Mouse (Mus musculus) hindbrain, embryonic 13.5 days (tissue): ENCODE data around the gene Tcf15. TPM values are rescaled to one million over a fixed set of nuclear protein-coding genes. Genes with fewer than 3 reads are reported as not detected.

Experiments
- ATAC-seq: fragments of 200-750 bp; cut with Nextera tagmentation; 2 replicates; pipeline ENCODE4 v1.8.0; 2017; ENCODE audit warnings: moderate TSS enrichment; ENCODE audit not compliant: low FRiP score
- H3K27ac ChIP-seq: fragments of 300-500 bp; sonication (generic); 2 replicates; pipeline ENCODE4 v1.5.1; 2015; ENCODE audit warnings: inconsistent platforms, mild to moderate bottlenecking, moderate library complexity
- H3K27me3 ChIP-seq: fragments of 300-500 bp; sonication (generic); 2 replicates; pipeline ENCODE4 v1.6.1; 2015; ENCODE audit warnings: mild to moderate bottlenecking, inconsistent platforms
- H3K36me3 ChIP-seq: fragments of 300-500 bp; sonication (generic); 2 replicates; pipeline ENCODE4 v1.6.1; 2015; ENCODE audit warnings: mild to moderate bottlenecking, inconsistent platforms
- H3K4me1 ChIP-seq: fragments of 300-500 bp; sonication (generic); replicated peaks from 2 replicates; pipeline ENCODE4 v1.6.1; 2015; ENCODE audit warnings: inconsistent platforms
- H3K4me2 ChIP-seq: fragments of 300-500 bp; sonication (generic); 2 replicates; pipeline ENCODE4 v1.6.1; 2015; ENCODE audit warnings: inconsistent platforms, mild to moderate bottlenecking, moderate library complexity
- H3K4me3 ChIP-seq: fragments of 300-500 bp; sonication (generic); 2 replicates; pipeline ENCODE4 v1.5.1; 2015; ENCODE audit warnings: mild to moderate bottlenecking, inconsistent platforms
- H3K9ac ChIP-seq: fragments of 300-500 bp; sonication (generic); 2 replicates; pipeline ENCODE4 v1.6.1; 2015; ENCODE audit warnings: mild to moderate bottlenecking, inconsistent platforms
- H3K9me3 ChIP-seq: fragments of 300-500 bp; sonication (generic); 2 replicates; pipeline ENCODE4 v1.6.1; 2016; ENCODE audit warnings: inconsistent platforms
- WGBS: fragments of 180-500 bp; shearing (Covaris S2); methylation state at CpG from one replicate; pipeline ENCODE4 v1.1.7; 2015; 5-methylcytosine and 5-hydroxymethylcytosine counted together
- polyA plus RNA-seq: library from polyadenylated mRNA; unstranded; fragments of >200 nt; fragmentation: Nextera tagmentation; extraction: Ambion mirVana; gene quantifications from 2 replicates; pipeline ENCODE4 v1.2.1, GENCODE M21; 2015

Tcf15 gene
- polyA plus RNA-seq, 1 experiment from 2014 or later, result 3.2 TPM

DNA sequence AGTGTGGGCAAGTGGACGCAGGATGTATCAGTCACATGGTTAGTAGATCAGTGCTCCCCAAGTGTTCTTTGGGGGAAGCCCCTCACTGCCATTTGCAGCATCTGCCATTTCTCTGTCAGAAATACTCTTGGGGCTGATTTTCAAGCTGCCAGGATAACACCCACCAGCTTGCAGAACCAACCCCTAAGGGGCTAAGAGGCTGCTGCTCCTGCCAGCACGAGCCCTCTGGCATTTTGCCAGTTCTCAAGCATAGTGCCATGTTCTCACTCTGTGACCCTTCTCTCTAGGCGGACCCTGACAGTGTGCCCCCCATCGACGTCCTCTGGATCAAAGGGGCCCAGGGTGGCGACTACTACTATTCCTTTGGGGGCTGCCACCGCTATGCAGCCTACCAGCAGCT is 34.7 kb upstream of the Tcf15 start:
- Histone ChIP-seq H3K4me2 (no peak overlapping the region), H3K4me1 (peaks cover 41% of the 10 kb centered on the region), H3K9me3 (no peaks in the 10 kb centered on the region), H3K36me3 (peaks cover 5% of the 10 kb centered on the region; the same call in 1 of the 2 replicates), H3K27ac (no peak overlapping the region), H3K27me3 (no peaks in the 10 kb centered on the region), H3K9ac (no peak overlapping the region), H3K4me3 (no peak overlapping the region)
- ATAC-seq, result no peak
- 60% methylated on average over 7 of the region's 7 CpGs for WGBS

DNA sequence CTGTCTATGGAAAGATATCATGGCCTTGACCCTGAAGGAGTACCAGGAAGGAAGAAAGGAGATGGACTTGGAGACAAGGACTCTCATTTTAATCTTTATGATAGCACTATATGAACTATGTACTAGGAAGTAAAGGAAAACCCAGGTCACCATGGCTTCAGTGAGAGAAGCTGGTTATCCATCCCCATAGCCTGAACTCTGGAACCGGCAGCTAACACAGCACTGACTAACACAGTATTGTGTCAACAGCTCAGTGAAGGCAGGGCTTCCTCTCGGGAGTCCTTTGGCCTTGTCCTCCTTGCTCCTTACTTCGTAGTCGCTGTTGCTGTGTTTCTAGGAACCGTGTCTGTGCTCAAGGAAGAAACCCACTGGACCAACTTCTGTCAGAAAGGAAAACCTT is 34.0 kb upstream of the Tcf15 start:
- no peak overlapping the region for H3K27ac ChIP-seq
- peaks cover 5% of the 10 kb centered on the region; the same call in 1 of the 2 replicates for H3K36me3 ChIP-seq
- H3K9me3 ChIP-seq, result no peaks in the 10 kb centered on the region
- 91% methylated on average over 5 of the region's 5 CpGs for WGBS
- no peak overlapping the region for H3K4me3 ChIP-seq
- ATAC-seq, result no peak
- H3K9ac ChIP-seq, result no peak overlapping the region
- no peaks in the 10 kb centered on the region for H3K27me3 ChIP-seq
- H3K4me2 ChIP-seq, result no peak overlapping the region
- H3K4me1 ChIP-seq, result peaks cover 46% of the 10 kb centered on the region

DNA sequence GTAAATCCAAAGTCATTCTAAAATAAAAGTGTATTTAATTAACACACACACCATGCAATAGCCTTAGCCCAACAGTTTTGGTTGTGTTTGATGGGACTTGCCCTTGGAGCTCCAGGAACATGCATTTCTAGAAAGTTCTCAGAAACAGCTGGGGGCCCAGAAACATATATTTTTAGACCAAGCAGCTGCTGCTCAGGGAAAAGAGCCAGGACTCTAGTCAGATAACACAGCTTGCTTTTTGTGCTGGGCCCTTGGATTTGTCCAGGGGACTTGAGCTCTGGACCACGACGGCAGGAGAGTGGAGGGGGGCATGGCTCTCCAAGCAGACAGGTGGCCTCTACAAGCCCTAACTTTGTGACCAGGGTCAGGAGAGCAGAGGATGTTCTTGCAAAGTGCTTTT is 32.0 kb upstream of the Tcf15 start:
- 0 out of 2 replicates have a peak, but pooled peaks cover 8% of the 10 kb centered on the region for H3K27me3 ChIP-seq
- H3K27ac ChIP-seq, result no peak overlapping the region
- H3K4me3 ChIP-seq, result no peak overlapping the region
- H3K9me3 ChIP-seq, result no peaks in the 10 kb centered on the region
- no peak overlapping the region for H3K4me2 ChIP-seq
- H3K9ac ChIP-seq, result no peak overlapping the region
- no peak for ATAC-seq
- peaks cover 46% of the 10 kb centered on the region for H3K4me1 ChIP-seq
- peaks cover 5% of the 10 kb centered on the region; the same call in 1 of the 2 replicates for H3K36me3 ChIP-seq
- 67% methylated on average over 2 of the region's 2 CpGs for WGBS

DNA sequence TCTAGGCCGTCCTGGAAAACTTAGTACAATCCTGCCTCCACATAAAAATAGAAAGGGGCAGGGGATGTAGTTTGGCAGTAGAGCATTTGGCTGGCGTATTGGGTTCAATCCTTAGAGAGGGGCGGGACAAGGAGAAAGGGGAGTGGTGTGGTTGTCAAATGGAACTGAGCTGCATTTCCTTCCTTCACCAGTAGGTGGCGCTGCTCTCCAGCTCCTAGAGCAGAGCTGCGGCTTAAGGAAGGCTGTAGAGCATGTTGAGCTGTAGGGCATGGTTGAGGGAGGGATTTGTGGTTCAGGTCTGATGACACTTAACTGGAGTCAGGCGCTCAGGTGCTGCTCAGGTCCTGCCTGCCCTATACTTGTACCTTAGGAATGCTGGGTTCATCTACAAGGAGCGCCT is 31.4 kb upstream of the Tcf15 start:
- Histone ChIP-seq H3K27ac (no peak overlapping the region), H3K4me3 (no peak overlapping the region), H3K27me3 (0 out of 2 replicates have a peak, but pooled peaks cover 8% of the 10 kb centered on the region), H3K36me3 (peaks cover 5% of the 10 kb centered on the region; the same call in 1 of the 2 replicates), H3K4me1 (peaks cover 42% of the 10 kb centered on the region), H3K9me3 (no peaks in the 10 kb centered on the region), H3K4me2 (no peak overlapping the region), H3K9ac (no peak overlapping the region)
- ATAC-seq, result peak; percentile 80
- 8% methylated on average over 7 of the region's 7 CpGs for WGBS

DNA sequence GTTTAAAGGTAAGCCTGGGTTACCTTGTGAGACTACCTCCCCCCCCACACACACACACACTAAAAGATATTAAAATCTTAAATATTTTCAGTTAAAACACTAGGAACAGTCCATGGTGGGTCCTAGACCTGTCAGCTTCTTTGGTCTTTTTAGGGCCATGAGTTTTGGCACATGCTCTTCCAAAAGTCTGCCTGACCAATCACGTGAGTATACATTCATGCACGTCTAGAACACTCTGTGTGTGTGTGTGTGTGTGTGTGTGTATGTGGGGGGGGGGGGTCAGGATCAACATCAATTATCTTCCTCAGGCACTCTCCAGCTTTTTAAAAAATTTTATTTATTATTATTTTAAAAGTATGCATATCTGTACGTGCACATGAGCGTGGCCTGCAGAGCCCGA is 30.9 kb upstream of the Tcf15 start:
- H3K4me2 ChIP-seq, result no peak overlapping the region
- no peaks in the 10 kb centered on the region for H3K9me3 ChIP-seq
- no peak overlapping the region for H3K9ac ChIP-seq
- no peak for ATAC-seq
- H3K36me3 ChIP-seq, result peaks cover 5% of the 10 kb centered on the region; the same call in 1 of the 2 replicates
- 0 out of 2 replicates have a peak, but pooled peaks cover 8% of the 10 kb centered on the region for H3K27me3 ChIP-seq
- no peak overlapping the region for H3K27ac ChIP-seq
- no peak overlapping the region for H3K4me3 ChIP-seq
- peaks cover 42% of the 10 kb centered on the region for H3K4me1 ChIP-seq
- 89% methylated on average over 5 of the region's 5 CpGs for WGBS

DNA sequence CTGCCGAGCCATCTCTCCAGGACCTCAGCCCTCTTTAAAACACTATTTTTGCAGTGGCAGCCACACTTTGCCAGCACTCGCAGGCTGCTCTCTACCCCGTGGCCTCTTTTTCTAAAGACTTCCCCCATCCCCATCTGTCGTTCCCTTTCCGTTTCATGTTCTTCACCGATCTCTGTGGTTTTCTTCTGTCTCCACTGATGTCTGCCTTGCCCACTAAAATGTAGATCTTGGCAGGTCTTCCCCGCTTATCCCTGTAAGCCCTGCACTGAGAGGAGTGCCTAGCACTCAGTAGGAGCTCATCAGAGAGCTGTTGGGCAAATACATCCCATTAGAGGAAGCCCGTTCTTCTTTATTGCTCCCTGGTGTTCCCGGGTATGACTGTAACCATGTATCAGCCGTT is 30.4 kb upstream of the Tcf15 start:
- no peak overlapping the region for H3K4me2 ChIP-seq
- no peak for ATAC-seq
- H3K9me3 ChIP-seq, result no peaks in the 10 kb centered on the region
- H3K36me3 ChIP-seq, result peaks cover 5% of the 10 kb centered on the region; the same call in 1 of the 2 replicates
- no peak overlapping the region for H3K4me3 ChIP-seq
- H3K27ac ChIP-seq, result no peak overlapping the region
- no peak overlapping the region for H3K9ac ChIP-seq
- whole genome bisulfite sequencing, result 54% methylated on average over 10 of the region's 10 CpGs
- H3K27me3 ChIP-seq, result 0 out of 2 replicates have a peak, but pooled peaks cover 8% of the 10 kb centered on the region
- peaks cover 42% of the 10 kb centered on the region for H3K4me1 ChIP-seq

DNA sequence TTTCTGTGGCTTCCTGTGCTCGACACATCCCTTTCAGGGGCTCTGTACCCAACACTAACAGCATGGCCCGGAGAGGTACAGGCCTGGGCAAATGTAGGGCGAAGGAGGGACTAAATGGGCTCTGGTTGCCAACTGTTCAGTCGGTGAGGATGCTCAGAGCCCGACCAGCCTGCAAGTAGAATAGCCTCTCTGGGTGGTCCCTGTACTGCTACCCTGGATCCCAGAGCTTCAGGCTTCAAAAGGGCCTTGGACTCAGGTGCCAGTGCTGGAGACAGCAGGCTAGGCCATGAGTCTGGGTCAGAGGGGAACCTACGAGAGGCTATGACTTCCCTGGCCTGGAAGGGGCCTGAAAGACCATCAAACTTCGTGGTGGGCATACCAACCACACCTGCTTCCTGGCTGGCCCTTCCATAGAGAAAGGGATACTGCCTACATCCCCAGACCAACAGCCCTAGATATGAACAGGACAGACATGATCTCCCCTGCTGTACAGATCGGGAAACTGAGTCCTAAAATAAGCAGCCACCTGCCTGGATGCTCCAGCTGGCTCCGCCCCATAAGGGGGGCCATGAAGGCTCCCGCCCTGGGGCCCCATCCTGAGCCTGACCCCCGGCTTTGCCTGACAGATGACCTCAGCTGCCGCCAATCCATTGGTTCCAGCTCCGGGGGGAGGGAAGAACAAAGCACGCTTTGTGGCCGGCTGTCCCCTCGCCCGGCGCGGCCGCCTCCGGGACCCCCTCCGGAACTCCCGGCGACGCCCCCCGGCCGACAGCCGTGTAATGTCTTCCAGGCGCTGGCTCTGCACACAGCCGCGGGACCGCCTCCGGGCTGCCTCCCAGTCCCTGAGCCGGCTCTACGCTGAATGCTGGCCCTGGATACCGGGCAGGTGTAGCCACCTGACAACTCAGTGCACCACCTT is 29.0 kb upstream of the Tcf15 start:
- peaks cover 35% of the 10 kb centered on the region for H3K4me1 ChIP-seq
- peak overlapping the region; percentile 64 for H3K4me2 ChIP-seq
- WGBS, result 10% methylated on average over 33 of the region's 36 CpGs
- 0 out of 2 replicates have a peak, but pooled peaks cover 8% of the 10 kb centered on the region for H3K27me3 ChIP-seq
- ATAC-seq, result peak; percentile 53
- peak overlapping the region; percentile 34 for H3K4me3 ChIP-seq
- peaks cover 5% of the 10 kb centered on the region; the same call in 1 of the 2 replicates for H3K36me3 ChIP-seq
- no peak overlapping the region; the same call in 1 of the 2 replicates for H3K27ac ChIP-seq
- no peaks in the 10 kb centered on the region for H3K9me3 ChIP-seq
- H3K9ac ChIP-seq, result peak overlapping the region; percentile 72

DNA sequence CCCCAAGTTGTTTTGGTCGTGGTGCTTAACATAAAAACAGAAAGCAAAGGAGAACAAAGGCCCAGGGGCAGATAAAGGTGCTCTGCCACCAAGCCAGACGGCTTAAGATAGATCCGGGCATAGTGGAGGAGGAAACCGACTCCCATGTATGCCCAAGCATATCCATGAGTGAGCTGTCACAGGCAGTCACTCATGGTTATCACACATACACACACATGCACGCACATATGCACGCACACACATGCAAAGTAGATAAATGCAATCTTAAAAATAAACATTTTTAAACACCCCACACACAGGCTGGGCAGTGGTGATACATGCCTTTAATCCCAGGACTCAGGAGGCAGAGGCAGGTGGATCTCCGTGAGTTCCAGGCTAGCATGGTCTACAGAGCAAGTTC is 25.7 kb upstream of the Tcf15 start:
- Histone ChIP-seq H3K9me3 (no peaks in the 10 kb centered on the region), H3K9ac (no peak overlapping the region), H3K27me3 (0 out of 2 replicates have a peak, but pooled peaks cover 20% of the 10 kb centered on the region), H3K36me3 (no peaks in the 10 kb centered on the region), H3K4me2 (no peak overlapping the region), H3K4me1 (peaks cover 39% of the 10 kb centered on the region), H3K4me3 (no peak overlapping the region), H3K27ac (no peak overlapping the region)
- no peak for ATAC-seq
- WGBS, result 88% methylated on average over 7 of the region's 7 CpGs

DNA sequence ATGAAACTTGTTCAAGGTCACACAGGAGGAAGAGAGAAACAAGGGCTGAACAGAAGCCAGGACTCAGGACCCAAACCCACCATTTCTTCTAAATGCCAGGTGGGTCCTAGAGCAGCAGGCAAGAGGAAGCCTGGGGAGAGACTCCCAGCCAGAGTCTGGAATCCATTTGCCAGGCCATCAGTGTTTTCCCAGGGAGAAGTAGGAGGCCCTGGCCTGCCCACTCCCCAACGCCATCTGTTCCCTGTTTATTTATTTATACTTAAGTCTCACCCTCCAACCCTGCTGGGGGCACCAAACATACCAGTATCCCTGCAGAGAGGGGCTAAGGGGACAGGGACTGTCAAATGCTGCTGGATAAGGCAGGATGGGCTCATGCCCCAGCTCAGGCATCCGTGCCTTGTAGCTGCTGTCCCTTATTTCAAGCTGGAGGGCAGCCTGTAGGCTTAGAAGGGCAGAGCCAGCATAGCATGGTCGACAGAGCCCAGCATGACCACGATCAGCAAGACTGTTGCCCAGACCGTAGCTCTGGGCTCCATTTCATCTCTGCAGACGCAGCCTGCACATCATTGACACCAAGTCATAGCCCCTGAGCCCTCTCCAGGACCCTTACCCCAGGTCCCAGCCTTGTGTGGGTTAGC is 24.0 kb upstream of the Tcf15 start:
- no peak for ATAC-seq
- Histone ChIP-seq H3K27ac (0 out of 2 replicates have a peak overlapping the region, but pooled peaks have one; percentile 18), H3K36me3 (no peaks in the 10 kb centered on the region), H3K4me1 (peaks cover 28% of the 10 kb centered on the region), H3K4me2 (no peak overlapping the region), H3K4me3 (no peak overlapping the region), H3K9me3 (no peaks in the 10 kb centered on the region), H3K9ac (no peak overlapping the region), H3K27me3 (0 out of 2 replicates have a peak, but pooled peaks cover 20% of the 10 kb centered on the region)
- 45% methylated on average over 6 of the region's 6 CpGs for WGBS

DNA sequence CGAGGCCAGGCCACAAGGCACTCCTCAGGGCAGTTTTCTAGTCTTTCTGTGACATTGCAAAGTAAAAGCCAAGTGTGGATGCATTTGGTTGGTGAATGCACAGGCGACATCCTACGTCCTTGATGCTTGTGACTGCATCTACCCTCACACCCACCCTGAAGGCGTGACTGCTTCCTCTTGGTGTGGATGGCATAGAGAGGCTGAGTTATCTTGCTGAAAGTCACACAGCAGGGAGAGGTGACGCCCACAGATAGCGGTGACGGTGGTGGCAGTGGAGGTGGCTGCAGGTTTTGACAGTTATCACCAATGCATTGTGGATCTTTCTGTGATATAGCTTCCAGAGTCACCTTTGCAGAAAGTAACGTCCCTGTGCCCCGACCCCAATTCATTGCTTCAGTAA is 20.5 kb upstream of the Tcf15 start:
- H3K36me3 ChIP-seq, result no peaks in the 10 kb centered on the region
- ATAC-seq, result no peak
- no peak overlapping the region for H3K9ac ChIP-seq
- H3K9me3 ChIP-seq, result no peaks in the 10 kb centered on the region
- 81% methylated on average over 9 of the region's 9 CpGs for WGBS
- H3K4me3 ChIP-seq, result no peak overlapping the region
- H3K4me1 ChIP-seq, result peaks cover 12% of the 10 kb centered on the region
- no peak overlapping the region for H3K27ac ChIP-seq
- no peak overlapping the region for H3K4me2 ChIP-seq
- 0 out of 2 replicates have a peak, but pooled peaks cover 14% of the 10 kb centered on the region for H3K27me3 ChIP-seq

DNA sequence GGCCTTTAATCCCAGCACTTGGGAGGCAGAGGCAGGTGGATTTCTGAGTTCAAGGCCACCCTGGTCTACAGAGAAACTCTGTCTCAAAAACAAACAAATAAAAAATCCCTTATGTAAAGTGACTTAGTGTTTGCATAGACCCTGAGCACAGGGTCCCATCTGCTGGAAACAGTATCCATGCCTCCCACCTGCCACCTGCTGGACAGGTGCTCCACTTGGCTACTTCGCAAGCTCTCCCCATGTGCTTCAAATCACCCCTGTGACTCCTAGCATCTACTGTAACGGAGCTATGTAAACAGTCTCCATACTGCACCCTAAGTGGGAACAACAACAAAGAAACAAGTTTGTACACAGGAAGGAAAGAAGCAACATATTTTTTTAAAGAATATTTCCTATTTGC is 14.8 kb upstream of the Tcf15 start:
- no peak overlapping the region for H3K9ac ChIP-seq
- 69% methylated on average over 2 of the region's 2 CpGs for WGBS
- ATAC-seq, result no peak

DNA sequence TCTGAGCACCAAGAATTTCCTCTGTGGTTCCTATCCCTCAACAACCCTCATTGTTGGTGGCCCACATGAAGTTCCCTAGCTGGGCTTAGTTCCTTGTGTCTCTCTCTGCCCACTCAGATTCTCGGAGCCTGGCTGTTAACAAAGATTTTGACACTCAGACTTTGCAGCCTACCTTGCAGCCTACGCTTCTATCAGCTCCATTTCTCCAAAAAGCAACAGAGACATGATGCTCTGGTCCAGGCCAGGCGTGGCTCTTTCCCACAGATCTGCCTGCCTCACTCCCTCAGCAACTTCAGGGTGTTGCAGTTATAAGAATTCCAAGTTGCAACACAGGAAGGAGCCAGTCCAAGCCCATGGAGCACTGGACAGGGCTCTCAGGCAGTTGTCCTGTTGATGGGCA is 13.6 kb upstream of the Tcf15 start:
- Histone ChIP-seq H3K4me3 (no peak overlapping the region), H3K27me3 (no peaks in the 10 kb centered on the region), H3K4me1 (no peaks in the 10 kb centered on the region), H3K4me2 (no peak overlapping the region), H3K27ac (no peak overlapping the region), H3K36me3 (no peaks in the 10 kb centered on the region), H3K9ac (no peak overlapping the region), H3K9me3 (no peaks in the 10 kb centered on the region)
- ATAC-seq, result no peak
- 73% methylated on average over 3 of the region's 3 CpGs for WGBS

More for the DNA sequence above, 14.8 kb upstream of the Tcf15 start:
- Histone ChIP-seq H3K36me3 (no peaks in the 10 kb centered on the region), H3K27me3 (0 out of 2 replicates have a peak, but pooled peaks cover 2% of the 10 kb centered on the region), H3K27ac (no peak overlapping the region), H3K4me3 (no peak overlapping the region), H3K4me2 (no peak overlapping the region), H3K9me3 (no peaks in the 10 kb centered on the region), H3K4me1 (no peaks in the 10 kb centered on the region)
